Mouse (Mus musculus) adrenal gland, postnatal 10 days (tissue): ENCODE results near the gene Epb41l5. TPM values are rescaled to one million over a fixed set of nuclear protein-coding genes. Genes with fewer than 3 reads are reported as not detected.

Experiments used
- DNase-seq: peaks from one replicate; pipeline ENCODE4 v3.0.0; 2021; ENCODE audit warnings: mixed read lengths
- long read RNA-seq, 2 experiments: library from polyadenylated mRNA; stranded (forward); transcript quantifications; one replicate each; pipeline ENCODE4 v2.0.0; 2021
- total RNA-seq, 2 experiments: library from RNA; stranded (reverse); gene quantifications; 2 replicates each; pipeline ENCODE4 v1.2.3; 2021

Epb41l5 gene
- 10 to 100 TPM; 10.4 to 11.0 TPM for total RNA-seq
- long read RNA-seq, experiment 1, full-length matches to known transcripts: 6 of 11 reads
- long read RNA-seq, experiment 1, partial matches to known transcripts: 2 of 11 reads
- long read RNA-seq, experiment 1, other reads (novel, unspliced or antisense): 3 of 11 reads
- long read RNA-seq, experiment 2, full-length matches to known transcripts: 4 of 5 reads
- long read RNA-seq, experiment 2, partial matches to known transcripts: 0 of 5 reads
- long read RNA-seq, experiment 2, other reads (novel, unspliced or antisense): 1 of 5 reads

GRCm38 (mm10) chr1:119648205-119649111 lies at the start of gene Epb41l5:
Epb41l5 (minus strand) TSS chr1:119649000.
- DNase-seq: peak; percentile 91

- no peak for DNase-seq
Observed at GRCm38 (mm10) chr1:119696860-119697259, 48.1 kb upstream of the Epb41l5 start.

GRCm38 (mm10) chr1:119685773-119686558 lies 37.2 kb upstream of the Epb41l5 start:
- DNase-seq: no peak

GRCm38 (mm10) chr1:119681663-119682213 lies 32.9 kb upstream of the Epb41l5 start:
- DNase-seq: no peak

GRCm38 (mm10) chr1:119674984-119675383 lies 26.2 kb upstream of the Epb41l5 start:
- peak; percentile 37 for DNase-seq

GRCm38 (mm10) chr1:119666904-119667303 lies 18.1 kb upstream of the Epb41l5 start:
- DNase-seq: no peak

GRCm38 (mm10) chr1:119654307-119654706 lies 5.5 kb upstream of the Epb41l5 start:
- no peak for DNase-seq

- no peak for DNase-seq
Observed at GRCm38 (mm10) chr1:119650386-119650785, 1.6 kb upstream of the Epb41l5 start.

GRCm38 (mm10) chr1:119649627-119650026 lies 827 bp upstream of the Epb41l5 start:
- no peak for DNase-seq

GRCm38 (mm10) chr1:119646356-119646755 lies 2.4 kb downstream of the Epb41l5 start:
- no peak for DNase-seq

GRCm38 (mm10) chr1:119642367-119642766 lies 6.4 kb downstream of the Epb41l5 start:
- no peak for DNase-seq

GRCm38 (mm10) chr1:119641090-119641812 lies 7.5 kb downstream of the Epb41l5 start:
- DNase-seq: no peak

GRCm38 (mm10) chr1:119640006-119640405 lies 8.8 kb downstream of the Epb41l5 start:
- DNase-seq: peak; percentile 41

- DNase-seq: no peak
Observed at GRCm38 (mm10) chr1:119637188-119638023, 11.4 kb downstream of the Epb41l5 start.

- DNase-seq: no peak
Observed at GRCm38 (mm10) chr1:119634746-119635145, 14.1 kb downstream of the Epb41l5 start.

- no peak for DNase-seq
Observed at GRCm38 (mm10) chr1:119630428-119630827, 18.4 kb downstream of the Epb41l5 start.

- no peak for DNase-seq
Observed at GRCm38 (mm10) chr1:119626837-119627236, 22.0 kb downstream of the Epb41l5 start.

- no peak for DNase-seq
Observed at GRCm38 (mm10) chr1:119624444-119624843, 24.4 kb downstream of the Epb41l5 start.

- no peak for DNase-seq
Observed at GRCm38 (mm10) chr1:119605396-119605795, 43.4 kb downstream of the Epb41l5 start.

- DNase-seq: no peak
Observed at GRCm38 (mm10) chr1:119602448-119602847, 46.4 kb downstream of the Epb41l5 start.

- no peak for DNase-seq
Observed at GRCm38 (mm10) chr1:119598855-119599254, 49.9 kb downstream of the Epb41l5 start.
